25 mouse cellular contexts compared by ENCODE assay signal in genomic region chr9:35459594-35459993, GRCm38 (mm10). TPM values are rescaled to one million over a fixed set of nuclear protein-coding genes. Genes with fewer than 3 reads are reported as not detected.
A peak's percentile ranks its signal among the peaks of the same experiment; 100 is the strongest.
DNase-seq lines count a peak whose midpoint lies in the region; ATAC-seq and TF ChIP-seq lines count a peak whose summit lies in the region.
"Had no signal": no experiment of that assay in that cellular context is flagged by ENCODE, and none has a peak within 500 bp of the region (broad histone marks: within the 10 kb centered on the region; RNA-seq: fewer than 3 reads in every experiment).

No protein-coding gene starts in this region.

- no peak overlapping the region for H3K27ac ChIP-seq in kidney, postnatal 0 days
- no peak overlapping the region for H3K27ac ChIP-seq in layer of hippocampus, adult 2 months
- H3K27ac ChIP-seq: embryonic facial prominence, embryonic 15.5 days; forebrain, embryonic 10.5 days; heart, embryonic 13.5 days; hindbrain, embryonic 13.5 days; hindbrain, postnatal 0 days had no signal

- no peaks in the 10 kb centered on the region for H3K9me3 ChIP-seq in kidney, postnatal 0 days (replicated peaks; ENCODE audit: low read length)
- H3K9me3 ChIP-seq: embryonic facial prominence, embryonic 15.5 days; forebrain, embryonic 10.5 days; heart, embryonic 13.5 days; hindbrain, embryonic 13.5 days had no signal

- 0 out of 2 replicates have a peak, but pooled peaks cover 15% of the 10 kb centered on the region for H3K36me3 ChIP-seq in kidney, postnatal 0 days (ENCODE audit: insufficient read depth, low read length)

- H3K4me2 ChIP-seq in kidney, postnatal 0 days (ENCODE audit: low read length) = no peak overlapping the region
- H3K4me2 ChIP-seq: embryonic facial prominence, embryonic 15.5 days; heart, embryonic 13.5 days; hindbrain, embryonic 13.5 days had no signal

- no peak overlapping the region for H3K4me3 ChIP-seq in kidney, postnatal 0 days (replicated peaks; ENCODE audit: low read depth, low read length)
- no peak overlapping the region for H3K4me3 ChIP-seq in layer of hippocampus, adult 2 months
- H3K4me3 ChIP-seq: embryonic facial prominence, embryonic 15.5 days; erythroblast, embryonic 14.5 days; forebrain, embryonic 10.5 days; gastrocnemius, adult 2 months; heart, embryonic 13.5 days; hindbrain, embryonic 13.5 days had no signal

- 48% methylated on average over 8 of the region's 8 CpGs for WGBS in kidney, postnatal 0 days

- TF ChIP-seq CTCF in kidney, postnatal 0 days (IDR thresholded peaks at IDR 0.05; ENCODE audit: low read depth) = no peak
- TF ChIP-seq CTCF in layer of hippocampus, adult 2 months (conservative IDR thresholded peaks at IDR 0.05) = no peak

- ATAC-seq in kidney, postnatal 0 days (replicated peaks; ENCODE audit: low FRiP score, low read depth) = no peak
- ATAC-seq in CD4-positive, CD25-positive, alpha-beta regulatory T cell, adult 4 months = peak; percentile 91
- ATAC-seq in inflammation-experienced regulatory T-cells, adult 6 months = peak; percentile 92
- ATAC-seq: forebrain, embryonic 14.5 days; hindbrain, postnatal 0 days had no signal

- peak; percentile 20 for DNase-seq in kidney, postnatal 0 days (ENCODE audit: low spot score)
- DNase-seq in kidney, postnatal 36 days = no peak
- peak; percentile 65 for DNase-seq in CD4-positive helper T cell, adult 2 months (ENCODE audit: low read depth, low spot score)
- DNase-seq in layer of hippocampus, adult 2 months (ENCODE audit: low spot score in 2 of 2) = no peak
- no peak for DNase-seq in embryo, embryonic 11 days
- DNase-seq: adrenal gland, adult 2 months; adrenal gland, postnatal 25 days; cerebellum, adult 18-20 months; cerebellum, adult 9-11 months; gastrocnemius, adult 2 months; gastrocnemius, postnatal 25 days had no signal

- no peaks in the 10 kb centered on the region for H3K27me3 ChIP-seq in kidney, postnatal 0 days (ENCODE audit: insufficient read depth, low read length)
- H3K27me3 ChIP-seq: embryonic facial prominence, embryonic 15.5 days; heart, embryonic 13.5 days; hindbrain, embryonic 13.5 days had no signal

- no peak overlapping the region for H3K9ac ChIP-seq in kidney, postnatal 0 days (ENCODE audit: low read depth, low read length)
- H3K9ac ChIP-seq: embryonic facial prominence, embryonic 15.5 days; heart, embryonic 13.5 days; hindbrain, embryonic 13.5 days had no signal

- no peaks in the 10 kb centered on the region for H3K4me1 ChIP-seq in kidney, postnatal 0 days (replicated peaks; ENCODE audit: insufficient read depth, low read length)
- H3K4me1 ChIP-seq: embryonic facial prominence, embryonic 15.5 days; forebrain, embryonic 10.5 days; hindbrain, embryonic 13.5 days had no signal

RNA-seq across cellular contexts. Expression of gene Cdon, which starts 38.7 kb away (rescaled TPM):
- 1.9 and 2.2 TPM in 2 replicates for polyA plus RNA-seq in kidney, postnatal 0 days (2015; fragmentation: Nextera tagmentation; extraction: Ambion mirVana)
- polyA plus RNA-seq in CD4-positive, CD25-positive, alpha-beta regulatory T cell, adult 4 months (2017; shearing (Covaris generic)) = 1 to 10 TPM; 2.7 to 4.1 TPM
- polyA plus RNA-seq in inflammation-experienced regulatory T-cells, adult 6 months (2017; shearing (Covaris generic)) = 1 to 10 TPM; 2.6 to 3.6 (median 3.2) TPM
- 10 to 100 TPM; 11.3 to 14.2 TPM for total RNA-seq in layer of hippocampus, adult 2 months (2021)
- polyA plus RNA-seq: erythroblast, embryonic 14.5 days had no signal

RNA-seq across cellular contexts. Expression of gene Gm1113, which starts 58.5 kb away (rescaled TPM):
- polyA plus RNA-seq in kidney, postnatal 0 days (2015; fragmentation: Nextera tagmentation; extraction: Ambion mirVana) = not detected in 2 replicates
- not detected for polyA plus RNA-seq in CD4-positive, CD25-positive, alpha-beta regulatory T cell, adult 4 months (2017; shearing (Covaris generic))
- polyA plus RNA-seq in inflammation-experienced regulatory T-cells, adult 6 months (2017; shearing (Covaris generic)) = not detected
- not detected for total RNA-seq in layer of hippocampus, adult 2 months (2021)
- total RNA-seq: adrenal gland, adult 2 months; adrenal gland, postnatal 25 days; gastrocnemius, adult 2 months; gastrocnemius, postnatal 25 days; granulocyte monocyte progenitor cell, adult 5-6 weeks; hematopoietic stem cell, adult 5-6 weeks; hindbrain, postnatal 0 days; MEL had no signal
- polyA plus RNA-seq: adrenal gland, adult 2 months; embryonic facial prominence, embryonic 11.5 days; embryonic facial prominence, embryonic 15.5 days; erythroblast, embryonic 14.5 days; forebrain, embryonic 10.5 days; forebrain, embryonic 14.5 days; heart, embryonic 13.5 days; heart, postnatal 0 days; hindbrain, embryonic 13.5 days; hindbrain, postnatal 0 days had no signal

Comparison
In these comparisons a context has a peak if more than half of its experiments do, and no peak if none do; other contexts are left out.
1. DNase-seq: peak in kidney, postnatal 0 days (single experiment) and CD4-positive helper T cell, adult 2 months (single experiment); none in kidney, postnatal 36 days (0 of 2), layer of hippocampus, adult 2 months (0 of 2) and embryo, embryonic 11 days (single experiment).